Mouse (Mus musculus) midbrain, embryonic 16.5 days (tissue): ENCODE data around the gene Atp13a3. TPM values are rescaled to one million over a fixed set of nuclear protein-coding genes. Genes with fewer than 3 reads are reported as not detected.
"Not testable (repeated sequence)": the region's sequence is repeated elsewhere in the genome, so short reads cannot be mapped to it uniquely, and the experiment has no call there.

Source experiments
- ATAC-seq: fragments of 200-750 bp; cut with Nextera tagmentation; 2 replicates; pipeline ENCODE4 v1.8.0; 2017; ENCODE audit warnings: moderate TSS enrichment
- H3K27ac ChIP-seq: fragments of 300-500 bp; sonication (generic); 2 replicates; pipeline ENCODE4 v1.5.1; 2014; ENCODE audit warnings: mild to moderate bottlenecking, low read length, mixed read lengths
- H3K27me3 ChIP-seq: fragments of 300-500 bp; sonication (generic); 2 replicates; pipeline ENCODE4 v1.6.1; 2014; ENCODE audit warnings: low read depth, low read length, mixed read lengths; ENCODE audit not compliant: control insufficient read depth, insufficient read depth
- H3K36me3 ChIP-seq: fragments of 300-500 bp; sonication (generic); 2 replicates; pipeline ENCODE4 v1.6.1; 2014; ENCODE audit warnings: mild to moderate bottlenecking, low read length, moderate library complexity, mixed read lengths; ENCODE audit not compliant: control insufficient read depth, insufficient read depth
- H3K4me1 ChIP-seq: fragments of 300-500 bp; sonication (generic); 2 replicates; pipeline ENCODE4 v1.6.1; 2014; ENCODE audit warnings: mild to moderate bottlenecking, low read length, mixed read lengths; ENCODE audit not compliant: control insufficient read depth, insufficient read depth
- H3K4me2 ChIP-seq: fragments of 300-500 bp; sonication (generic); 2 replicates; pipeline ENCODE4 v1.6.1; 2014; ENCODE audit warnings: mild to moderate bottlenecking, low read length, mixed read lengths
- H3K4me3 ChIP-seq: fragments of 300-500 bp; sonication (generic); 2 replicates; pipeline ENCODE4 v1.5.1; 2014; ENCODE audit warnings: low read depth, mild to moderate bottlenecking, low read length, moderate library complexity, mixed read lengths
- H3K9ac ChIP-seq: fragments of 300-500 bp; sonication (generic); 2 replicates; pipeline ENCODE4 v1.6.1; 2014; ENCODE audit warnings: low read depth, low read length, mixed read lengths
- H3K9me3 ChIP-seq: fragments of 300-500 bp; sonication (generic); replicated peaks from 2 replicates; pipeline ENCODE4 v1.6.1; 2014; ENCODE audit warnings: mild to moderate bottlenecking, low read length, mixed read lengths; ENCODE audit not compliant: control insufficient read depth, poor library complexity, severe bottlenecking
- WGBS: fragments of 180-500 bp; shearing (Covaris S2); extraction: QIAGEN DNeasy Blood & Tissue Kit; methylation state at CpG from one replicate; pipeline ENCODE4 v1.1.7; 2014; 5-methylcytosine and 5-hydroxymethylcytosine counted together
- polyA plus RNA-seq: library from polyadenylated mRNA; unstranded; fragments of >200 nt; fragmentation: Nextera tagmentation; extraction: Ambion mirVana; gene quantifications from 2 replicates; pipeline ENCODE4 v1.2.1, GENCODE M21; 2015

Atp13a3 gene
- polyA plus RNA-seq: 7.5 and 8.3 TPM in 2 replicates

DNA sequence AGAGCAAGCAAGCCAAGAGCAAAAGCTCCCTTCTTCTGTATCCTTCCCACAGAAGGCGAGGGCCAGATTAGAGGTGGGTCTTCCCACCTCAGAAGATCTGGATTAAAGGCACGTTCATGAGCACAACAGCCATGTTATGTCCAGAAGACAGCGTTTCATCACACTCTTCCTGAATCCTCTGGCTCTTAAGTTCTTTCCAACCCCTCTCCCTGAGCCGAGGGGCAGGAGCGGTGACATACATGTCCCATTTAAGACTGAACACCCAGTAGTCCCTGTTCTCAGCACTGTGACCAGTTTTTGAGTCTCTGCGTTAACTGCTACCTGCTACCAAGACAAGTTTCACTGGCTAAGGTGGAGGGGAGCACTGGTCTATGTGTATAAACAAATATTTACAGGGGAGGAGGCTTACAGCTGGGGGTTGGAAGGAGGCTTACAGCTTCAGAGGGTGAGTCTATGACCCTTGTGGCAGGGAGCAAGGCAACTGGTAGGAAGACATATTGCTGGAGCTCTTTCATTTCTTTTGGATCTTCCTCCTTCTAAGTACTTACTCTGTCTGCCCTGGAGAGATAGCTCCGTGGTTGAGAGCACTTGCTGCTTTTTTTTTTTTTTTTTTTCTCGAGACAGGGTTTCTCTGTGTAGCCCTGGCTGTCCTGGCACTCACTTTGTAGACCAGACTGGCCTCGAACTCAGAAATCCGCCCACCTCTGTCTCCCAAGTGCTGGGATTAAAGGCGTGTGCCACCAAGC is at the start of gene Atp13a3:
Gene Atp13a3 (minus strand): TSS at position 51 of the 746 bp plus-strand sequence.
- Histone ChIP-seq H3K27me3 (no peaks in the 10 kb centered on the region), H3K27ac (no peak within 1 kb of the TSS), H3K4me2 (no peak within 1 kb of the TSS), H3K9ac (no peak within 1 kb of the TSS), H3K36me3 (no peaks in the 10 kb centered on the region), H3K4me3 (no peak within 1 kb of the TSS), H3K9me3 (no peaks in the 10 kb centered on the region), H3K4me1 (no peaks in the 10 kb centered on the region)
- no peak for ATAC-seq
- WGBS: 74% methylated on average over 11 of the region's 11 CpGs

DNA sequence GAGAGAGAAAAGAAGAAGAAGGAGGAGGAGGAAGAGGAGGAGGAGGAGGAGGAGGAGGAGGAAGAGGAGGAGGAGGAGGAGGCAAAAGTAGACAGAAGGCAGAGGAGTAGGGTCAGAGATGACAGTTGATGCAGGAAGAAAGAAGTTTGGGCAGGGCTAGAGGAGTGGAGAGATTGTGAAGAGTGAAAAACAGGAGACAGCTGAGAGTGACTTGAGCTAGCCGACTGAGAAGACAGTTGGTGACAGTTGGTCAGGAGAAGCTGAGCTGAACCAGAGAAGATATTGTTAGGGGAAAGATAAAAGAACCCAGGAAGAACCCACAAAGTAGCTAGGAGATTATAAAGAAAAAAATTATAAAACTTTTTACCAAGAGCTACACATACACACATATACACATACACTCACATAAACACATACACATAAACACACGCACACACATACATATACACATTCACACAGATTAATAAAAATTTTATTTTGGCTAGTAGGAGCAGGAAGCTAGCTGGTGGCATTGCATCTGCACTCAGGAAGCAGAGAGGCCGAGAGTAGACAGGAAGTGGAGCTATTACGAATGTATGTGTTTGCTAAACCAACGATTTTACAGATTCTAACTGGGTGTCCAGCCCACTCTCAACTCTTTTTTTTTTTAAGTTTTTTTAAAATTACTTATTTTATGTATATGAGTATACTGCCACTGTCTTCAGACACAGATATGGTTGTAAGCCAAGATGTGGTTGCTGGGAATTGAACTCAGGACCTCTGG is 47.6 kb upstream of the Atp13a3 start:
- Histone ChIP-seq H3K4me2 (no peak overlapping the region), H3K4me1 (no peaks in the 10 kb centered on the region), H3K4me3 (no peak overlapping the region), H3K27ac (no peak overlapping the region), H3K27me3 (no peaks in the 10 kb centered on the region), H3K9ac (no peak overlapping the region), H3K36me3 (no peaks in the 10 kb centered on the region), H3K9me3 (no peaks in the 10 kb centered on the region)
- ATAC-seq: no peak
- WGBS: 87% methylated on average over 5 of the region's 5 CpGs

DNA sequence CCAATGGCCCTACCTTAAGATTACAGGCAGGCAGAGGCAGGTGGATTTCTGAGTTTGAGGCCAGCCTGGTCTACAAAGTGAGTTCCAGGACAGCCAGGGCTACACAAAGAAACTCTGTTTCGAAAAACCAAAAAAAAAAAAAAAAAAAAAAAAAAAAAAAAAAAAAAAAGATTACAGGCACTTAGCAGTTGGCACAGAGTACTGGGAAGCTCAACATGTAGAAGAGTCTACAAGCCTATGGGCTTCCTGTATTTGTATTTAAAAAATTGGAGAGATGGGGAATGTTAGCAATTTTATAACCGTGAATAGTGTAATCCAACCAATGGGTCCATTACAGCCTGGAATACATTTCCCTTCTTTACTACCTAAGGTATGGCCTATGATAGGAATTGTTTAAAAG is 45.4 kb upstream of the Atp13a3 start:
- not testable (repeated sequence) for H3K9me3 ChIP-seq, H3K36me3 ChIP-seq, ATAC-seq, H3K4me3 ChIP-seq, H3K4me2 ChIP-seq, H3K9ac ChIP-seq, H3K4me1 ChIP-seq, H3K27me3 ChIP-seq, H3K27ac ChIP-seq
- WGBS: 93% methylated on average over 2 of the region's 2 CpGs

DNA sequence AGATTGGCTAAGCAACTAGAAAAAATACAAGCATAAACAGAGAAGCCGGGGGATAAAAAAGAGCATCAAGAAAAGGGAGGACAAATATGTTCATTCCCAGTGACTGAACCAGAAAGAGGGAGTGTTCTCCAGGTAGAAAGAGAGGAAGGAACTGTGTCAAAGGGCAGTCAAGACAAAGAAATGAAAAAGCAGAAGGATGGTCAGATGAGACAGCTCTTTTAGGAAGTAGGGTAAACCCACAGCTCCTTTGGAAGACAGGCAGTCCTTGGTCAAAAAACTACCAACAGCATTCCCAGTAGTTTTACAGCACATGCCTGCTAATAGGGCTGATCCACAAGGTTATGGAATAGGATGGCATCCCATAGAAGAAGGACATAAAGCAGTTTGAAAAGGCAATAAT is 43.2 kb upstream of the Atp13a3 start:
- no peak overlapping the region for H3K4me2 ChIP-seq
- no peaks in the 10 kb centered on the region for H3K4me1 ChIP-seq
- ATAC-seq: no peak
- no peak overlapping the region for H3K27ac ChIP-seq
- H3K36me3 ChIP-seq: no peaks in the 10 kb centered on the region
- no peak overlapping the region for H3K9ac ChIP-seq
- H3K27me3 ChIP-seq: no peaks in the 10 kb centered on the region
- no peak overlapping the region for H3K4me3 ChIP-seq
- H3K9me3 ChIP-seq: no peaks in the 10 kb centered on the region
- WGBS: 96% methylated on average over 1 of the region's 1 CpGs

DNA sequence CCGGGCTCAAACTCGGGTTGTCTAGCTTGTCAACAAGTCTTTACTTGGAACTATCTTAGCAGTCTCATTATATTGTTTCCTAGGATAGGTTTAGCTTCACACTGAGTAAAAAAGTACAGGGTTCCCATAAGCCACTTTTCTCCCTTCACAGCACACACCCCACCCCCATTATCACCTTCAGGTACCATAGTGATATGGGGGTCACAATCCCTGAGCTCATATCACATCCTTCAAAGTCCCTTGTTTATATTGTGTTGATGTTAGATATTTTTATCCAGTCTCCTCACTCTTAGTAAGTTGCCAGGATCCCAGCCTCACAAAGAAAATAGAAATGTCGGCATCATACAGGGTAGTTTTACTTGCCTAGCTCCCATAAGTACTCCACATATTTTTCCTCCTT is 42.4 kb upstream of the Atp13a3 start:
- Histone ChIP-seq H3K9me3 (no peaks in the 10 kb centered on the region), H3K27me3 (no peaks in the 10 kb centered on the region), H3K4me1 (no peaks in the 10 kb centered on the region), H3K4me3 (no peak overlapping the region), H3K36me3 (no peaks in the 10 kb centered on the region), H3K4me2 (no peak overlapping the region), H3K9ac (no peak overlapping the region), H3K27ac (no peak overlapping the region)
- ATAC-seq: no peak
- 82% methylated on average over 3 of the region's 3 CpGs for WGBS

DNA sequence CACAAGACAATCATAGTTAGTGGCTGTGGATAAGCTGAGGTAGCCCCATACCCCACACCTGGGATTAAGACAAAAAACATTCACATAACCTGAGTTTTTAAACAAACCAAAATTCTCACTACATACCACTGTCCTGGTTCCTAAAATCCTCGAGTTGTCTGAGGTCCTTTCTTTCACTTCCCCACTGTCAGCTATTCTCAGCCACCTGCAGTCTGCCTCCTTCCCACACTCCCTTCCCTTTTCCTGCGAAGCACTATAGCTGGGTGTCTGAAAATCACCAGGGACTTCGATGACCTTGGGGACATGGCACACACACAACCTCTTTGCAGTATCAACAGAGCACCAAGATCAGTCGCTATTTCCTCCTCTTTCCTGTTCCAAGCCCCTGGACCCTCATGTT is 41.9 kb upstream of the Atp13a3 start:
- ATAC-seq: no peak
- Histone ChIP-seq H3K4me2 (no peak overlapping the region), H3K9me3 (no peaks in the 10 kb centered on the region), H3K9ac (no peak overlapping the region), H3K27ac (no peak overlapping the region), H3K4me3 (no peak overlapping the region), H3K4me1 (no peaks in the 10 kb centered on the region), H3K36me3 (no peaks in the 10 kb centered on the region), H3K27me3 (no peaks in the 10 kb centered on the region)
- 87% methylated on average over 4 of the region's 4 CpGs for WGBS

DNA sequence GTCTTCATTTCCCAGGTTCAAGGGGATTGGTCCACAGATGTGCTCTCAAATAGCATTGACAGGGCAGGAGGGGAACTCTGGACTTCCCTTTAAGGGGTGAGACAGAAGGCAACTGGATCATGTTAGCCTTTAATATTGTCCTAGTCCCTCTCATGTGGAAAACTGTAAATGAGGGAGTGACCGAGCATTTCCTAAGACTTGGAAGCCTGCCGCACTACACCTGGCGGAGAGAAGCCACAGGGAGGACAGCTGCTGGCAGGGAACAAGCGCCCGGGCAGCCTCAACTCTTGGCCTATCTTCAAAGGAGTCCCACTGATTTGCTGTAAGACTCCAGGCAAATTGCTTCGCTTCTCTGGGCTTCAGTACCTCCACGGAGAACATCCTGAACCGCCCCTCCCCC is 37.6 kb upstream of the Atp13a3 start:
- Histone ChIP-seq H3K4me2 (no peak overlapping the region), H3K4me3 (no peak overlapping the region)
- 58% methylated on average over 8 of the region's 8 CpGs for WGBS

DNA sequence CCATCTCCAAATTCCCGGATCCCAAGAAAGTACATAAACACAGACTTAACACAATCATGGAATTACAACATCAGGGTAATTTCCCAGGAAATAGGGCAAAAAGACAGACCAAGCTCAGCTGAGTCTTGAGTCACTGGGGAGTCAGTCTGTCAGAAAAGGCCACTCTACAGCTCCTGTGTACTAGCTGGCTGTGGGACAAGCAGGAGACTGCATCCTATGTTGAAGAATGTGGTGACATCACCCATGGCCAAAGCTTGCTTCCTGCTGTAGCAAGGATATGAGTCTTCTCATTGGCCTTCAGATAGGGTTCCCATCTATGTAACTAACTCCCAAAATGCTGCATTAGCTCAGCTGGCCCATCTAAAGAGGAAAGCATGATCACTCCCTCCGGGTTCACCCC is 36.7 kb upstream of the Atp13a3 start:
- H3K4me2 ChIP-seq: no peak overlapping the region
- ATAC-seq: no peak
- 88% methylated on average over 2 of the region's 2 CpGs for WGBS

More for the DNA sequence above, 37.6 kb upstream of the Atp13a3 start:
- Histone ChIP-seq H3K27me3 (no peaks in the 10 kb centered on the region), H3K9ac (no peak overlapping the region), H3K36me3 (no peaks in the 10 kb centered on the region), H3K9me3 (no peaks in the 10 kb centered on the region), H3K27ac (no peak overlapping the region), H3K4me1 (no peaks in the 10 kb centered on the region)
- ATAC-seq: no peak

DNA sequence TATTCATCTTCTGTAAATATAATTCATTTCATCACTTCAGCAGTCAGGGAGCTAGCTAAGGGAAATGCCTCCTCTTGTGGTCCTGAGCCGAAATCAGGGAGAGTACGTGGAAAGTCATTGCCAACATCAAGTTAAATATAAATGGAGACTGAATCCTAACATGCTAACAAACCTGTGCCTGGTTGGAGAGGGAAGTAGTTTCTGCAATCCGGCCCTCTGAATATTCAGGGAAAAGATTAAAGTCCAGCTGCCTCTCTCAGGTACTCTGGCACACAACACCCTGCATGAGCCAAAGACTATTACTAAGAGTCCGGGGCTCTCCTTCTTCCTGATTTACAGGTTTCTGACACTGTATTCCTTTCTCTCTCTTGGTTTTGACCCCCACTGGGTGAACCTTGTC is 35.6 kb upstream of the Atp13a3 start:
- WGBS: 87% methylated on average over 4 of the region's 4 CpGs

More for the DNA sequence above, 36.7 kb upstream of the Atp13a3 start:
- H3K27me3 ChIP-seq: no peaks in the 10 kb centered on the region
- no peaks in the 10 kb centered on the region for H3K4me1 ChIP-seq
- no peak overlapping the region for H3K9ac ChIP-seq
- H3K4me3 ChIP-seq: no peak overlapping the region
- no peak overlapping the region for H3K27ac ChIP-seq
- no peaks in the 10 kb centered on the region for H3K36me3 ChIP-seq
- H3K9me3 ChIP-seq: no peaks in the 10 kb centered on the region

More for the DNA sequence above, 35.6 kb upstream of the Atp13a3 start:
- no peak for ATAC-seq
- Histone ChIP-seq H3K36me3 (no peaks in the 10 kb centered on the region), H3K27me3 (no peaks in the 10 kb centered on the region), H3K4me2 (no peak overlapping the region), H3K9me3 (no peaks in the 10 kb centered on the region), H3K9ac (no peak overlapping the region), H3K4me3 (no peak overlapping the region), H3K4me1 (no peaks in the 10 kb centered on the region), H3K27ac (no peak overlapping the region)
